Mouse (Mus musculus) olfactory bulb, adult 2 months (tissue): ENCODE data around the gene Tspo2.

Source experiments
- CTCF ChIP-seq: fragments of 200-500 bp; IDR thresholded peaks from 2 replicates; pipeline ENCODE4 v1.5.1; 2012; ENCODE audit warnings: low read depth, mild to moderate bottlenecking, low read length, moderate library complexity; ENCODE audit not compliant: insufficient read depth
- POLR2A ChIP-seq: fragments of 200-500 bp; IDR thresholded peaks from 2 replicates; pipeline ENCODE4 v1.6.1; 2012; ENCODE audit warnings: mild to moderate bottlenecking, low read depth, low read length, moderate library complexity; ENCODE audit not compliant: insufficient read depth

DNA sequence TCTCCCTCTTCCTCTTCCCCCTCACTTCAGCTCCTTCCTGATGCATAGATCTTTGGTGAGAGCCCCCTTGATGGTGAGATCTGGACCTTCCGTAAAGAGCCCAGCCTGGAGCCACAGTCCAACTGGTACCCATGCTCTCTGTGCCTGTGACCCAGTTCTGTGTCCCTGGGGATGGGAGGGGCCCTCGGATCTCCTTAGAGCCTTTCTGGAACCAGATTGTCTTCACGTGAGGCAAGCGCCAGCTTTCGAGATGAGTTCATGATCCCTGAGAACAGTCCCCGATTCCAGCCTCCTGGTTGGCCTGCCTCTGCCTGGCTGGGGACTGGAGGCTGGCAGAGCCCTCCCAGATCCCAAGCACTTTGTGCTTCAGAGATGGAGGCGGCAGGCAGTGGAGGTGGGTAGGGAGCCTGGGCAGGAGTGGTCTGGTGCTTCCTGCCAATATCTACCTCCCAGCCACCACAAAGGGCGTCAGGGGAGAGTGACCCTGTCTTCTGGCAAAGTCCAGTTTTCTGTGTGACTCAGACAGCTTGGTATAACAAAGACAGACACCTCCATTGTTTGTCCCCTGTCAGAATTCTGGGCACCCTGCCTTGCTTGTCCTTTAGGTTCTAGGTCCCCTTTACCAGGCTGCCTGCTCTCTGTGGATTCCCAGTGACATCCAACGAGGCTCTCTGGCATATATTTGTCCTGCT, 577 bp upstream of the Tspo2 start:
- TF ChIP-seq POLR2A (no peak), CTCF (no peak)
